Mouse (Mus musculus) heart, adult 11 months (tissue): Measurements from ENCODE around the gene Lama2.
A peak's percentile ranks its signal among the peaks of the same experiment; 100 is the strongest.
"Not testable (repeated sequence)": the region's sequence is repeated elsewhere in the genome, so short reads cannot be mapped to it uniquely, and the experiment has no call there.

Experiments used
- DNase-seq: peaks from one replicate; pipeline ENCODE4 v3.0.0; 2022

Gene Lama2

GRCm38 (mm10) chr10:27001554-27002178 lies 617.9 kb downstream of the Lama2 start:
- DNase-seq = no peak

- no peak for DNase-seq
Measured at GRCm38 (mm10) chr10:26996684-26997083, 622.9 kb downstream of the Lama2 start.

- DNase-seq = no peak
Measured at GRCm38 (mm10) chr10:26995987-26996386, 623.6 kb downstream of the Lama2 start.

- peak; percentile 88 for DNase-seq
Measured at GRCm38 (mm10) chr10:26995182-26995975, 624.2 kb downstream of the Lama2 start.

GRCm38 (mm10) chr10:26993971-26994761 lies 625.4 kb downstream of the Lama2 start:
- no peak for DNase-seq

- DNase-seq = no peak
Measured at GRCm38 (mm10) chr10:26985451-26985850, 634.1 kb downstream of the Lama2 start.

- not testable (repeated sequence) for DNase-seq
Measured at GRCm38 (mm10) chr10:26984082-26984481, 635.5 kb downstream of the Lama2 start.

- no peak for DNase-seq
Measured at GRCm38 (mm10) chr10:26983583-26983982, 636.0 kb downstream of the Lama2 start.

- no peak for DNase-seq
Measured at GRCm38 (mm10) chr10:26982621-26983020, 636.9 kb downstream of the Lama2 start.

- no peak for DNase-seq
Measured at GRCm38 (mm10) chr10:26975372-26975771, 644.2 kb downstream of the Lama2 start.

- peak; percentile 22 for DNase-seq
Measured at GRCm38 (mm10) chr10:26974224-26974623, 645.3 kb downstream of the Lama2 start.

GRCm38 (mm10) chr10:26973575-26973974 lies 646.0 kb downstream of the Lama2 start:
- peak; percentile 42 for DNase-seq

- DNase-seq = peak; percentile 35
Measured at GRCm38 (mm10) chr10:26958513-26958912, 661.0 kb downstream of the Lama2 start.

GRCm38 (mm10) chr10:26950448-26950847 lies 669.1 kb downstream of the Lama2 start:
- DNase-seq = peak; percentile 34

- DNase-seq = peak; percentile 85
Measured at GRCm38 (mm10) chr10:26949667-26950066, 669.9 kb downstream of the Lama2 start.

GRCm38 (mm10) chr10:26948331-26948730 lies 671.2 kb downstream of the Lama2 start:
- peak; percentile 75 for DNase-seq

GRCm38 (mm10) chr10:26939549-26939948 lies 680.0 kb downstream of the Lama2 start:
- DNase-seq = no peak

- DNase-seq = not testable (repeated sequence)
Measured at GRCm38 (mm10) chr10:26938464-26938863, 681.1 kb downstream of the Lama2 start.

GRCm38 (mm10) chr10:26936056-26936455 lies 683.5 kb downstream of the Lama2 start:
- DNase-seq = not testable (repeated sequence)
